Mouse (Mus musculus): Measurements from ENCODE around the gene Gys1. TPM values are rescaled to one million over a fixed set of nuclear protein-coding genes. Genes with fewer than 3 reads are reported as not detected.
A peak's percentile ranks its signal among the peaks of the same experiment; 100 is the strongest.
"Not testable (repeated sequence)": the region's sequence is repeated elsewhere in the genome, so short reads cannot be mapped to it uniquely, and the experiment has no call there.

The Gys1 gene
- total RNA-seq, 2 experiments from 2014 or later = 275 to 279 TPM

DNA sequence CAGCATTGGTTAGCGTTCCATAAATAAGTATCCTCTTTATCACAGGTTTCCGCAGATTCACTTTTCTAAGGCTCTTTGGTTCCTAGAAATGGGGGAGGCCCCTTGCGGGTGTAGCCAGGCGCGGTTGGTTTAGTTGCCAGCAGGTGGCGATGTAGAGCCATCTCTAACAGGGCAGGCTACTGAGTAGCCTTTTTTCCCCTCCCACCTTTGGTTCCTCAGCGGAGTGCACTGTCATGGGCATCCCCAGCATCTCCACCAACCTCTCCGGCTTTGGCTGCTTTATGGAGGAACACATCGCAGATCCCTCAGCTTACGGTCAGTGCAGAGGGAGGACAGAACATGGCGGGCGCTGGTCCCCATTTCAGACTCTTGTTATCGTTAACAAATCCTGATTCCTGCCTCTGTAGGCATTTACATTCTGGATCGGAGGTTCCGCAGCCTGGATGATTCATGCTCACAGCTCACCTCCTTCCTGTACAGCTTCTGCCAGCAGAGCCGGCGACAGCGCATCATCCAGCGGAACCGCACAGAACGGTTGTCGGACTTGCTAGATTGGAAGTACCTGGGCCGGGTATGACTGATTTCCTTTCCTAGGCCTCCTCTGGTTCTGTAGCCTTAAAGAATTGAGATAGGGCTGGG, 16.8 kb downstream of the Gys1 start:
- intact Hi-C loops (cut with DNase I) = loop anchor here (5.0 kb wide), 1 partner anchor 111 kb away; no protein-coding TSS in a partner anchor
- peak; percentile 71 to 78 for DNase-seq

DNA sequence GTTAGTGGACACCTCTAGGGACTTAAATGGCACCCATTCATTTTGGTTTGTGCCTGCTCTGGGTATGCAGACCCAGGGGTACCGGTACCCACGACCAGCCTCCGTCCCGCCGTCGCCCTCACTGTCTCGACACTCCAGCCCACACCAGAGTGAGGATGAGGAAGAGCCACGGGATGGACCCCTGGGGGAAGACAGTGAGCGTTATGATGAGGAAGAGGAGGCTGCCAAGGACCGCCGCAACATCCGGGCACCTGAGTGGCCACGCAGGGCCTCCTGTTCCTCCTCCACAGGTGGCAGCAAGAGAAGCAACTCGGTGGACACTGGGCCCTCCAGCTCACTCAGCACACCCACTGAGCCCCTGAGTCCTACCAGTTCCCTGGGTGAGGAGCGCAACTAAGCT, 20.3 kb downstream of the Gys1 start:
- DNase-seq = no peak
- intact Hi-C loops (cut with DNase I) = loop anchor here (5.0 kb wide), 1 partner anchor 107 kb away; no protein-coding TSS in a partner anchor

DNA sequence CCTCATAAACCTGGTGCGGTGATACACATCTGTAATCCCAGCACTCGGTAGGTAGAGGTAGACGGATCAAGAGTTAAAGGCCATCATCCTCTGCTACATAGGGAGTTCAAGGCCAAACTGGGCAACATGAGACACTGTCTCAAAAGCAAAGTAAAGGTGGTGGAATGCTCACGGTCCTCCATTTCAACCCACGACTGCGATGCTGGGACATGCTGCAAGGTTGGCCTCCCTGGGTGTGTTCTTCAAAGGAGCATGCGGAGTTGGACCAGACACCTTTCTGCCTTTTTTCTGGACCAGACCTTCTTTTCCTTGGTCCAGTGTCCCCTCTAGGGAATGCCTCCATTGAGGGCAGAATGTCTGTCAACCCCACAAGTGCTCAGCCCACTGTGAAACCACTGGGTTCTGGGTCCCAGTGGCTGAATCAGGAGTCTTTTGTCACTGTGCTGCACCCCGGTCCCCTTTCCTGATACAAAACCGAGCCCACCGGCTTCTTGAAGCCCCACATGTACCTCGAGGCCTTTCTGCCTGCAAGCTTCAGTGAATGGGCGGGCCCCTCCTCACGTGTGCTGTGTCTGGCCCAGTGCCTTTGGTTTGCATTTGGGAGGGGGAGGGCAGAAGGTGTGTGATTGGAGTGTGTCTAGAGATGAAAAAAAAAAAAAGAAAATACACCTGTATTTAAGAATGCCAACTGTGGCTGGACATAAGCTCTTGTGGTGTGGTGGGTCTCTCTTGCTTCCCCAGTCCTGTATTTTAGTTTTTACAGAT, 21.5 kb downstream of the Gys1 start:
- DNase-seq = no peak
- intact Hi-C loops (cut with DNase I) = no loop called here

DNA sequence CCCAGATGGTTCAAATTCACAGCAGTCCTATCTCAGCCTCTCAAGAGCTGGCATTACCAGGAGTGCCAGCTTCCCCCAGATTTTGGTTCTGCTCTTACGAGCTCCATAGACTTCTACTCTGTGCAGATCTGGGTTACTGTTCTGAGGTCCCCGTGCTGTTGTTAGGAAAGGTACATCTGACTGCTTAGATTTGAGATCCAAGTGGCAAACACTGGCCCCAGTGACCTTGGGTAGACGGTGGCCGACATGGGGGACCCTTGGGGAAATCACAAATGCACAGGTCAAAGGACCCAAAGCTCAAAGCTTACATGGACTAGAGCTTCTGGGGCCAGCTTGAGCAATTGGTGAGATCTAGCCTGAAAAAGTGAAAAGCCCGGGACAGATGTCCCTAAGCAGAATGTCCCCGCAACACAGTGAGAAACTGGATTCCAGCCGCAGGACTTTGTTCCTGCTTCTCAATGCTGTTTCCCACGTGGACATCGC, 22.1 kb downstream of the Gys1 start:
- no peak for DNase-seq
- intact Hi-C loops (cut with DNase I) = no loop called here

DNA sequence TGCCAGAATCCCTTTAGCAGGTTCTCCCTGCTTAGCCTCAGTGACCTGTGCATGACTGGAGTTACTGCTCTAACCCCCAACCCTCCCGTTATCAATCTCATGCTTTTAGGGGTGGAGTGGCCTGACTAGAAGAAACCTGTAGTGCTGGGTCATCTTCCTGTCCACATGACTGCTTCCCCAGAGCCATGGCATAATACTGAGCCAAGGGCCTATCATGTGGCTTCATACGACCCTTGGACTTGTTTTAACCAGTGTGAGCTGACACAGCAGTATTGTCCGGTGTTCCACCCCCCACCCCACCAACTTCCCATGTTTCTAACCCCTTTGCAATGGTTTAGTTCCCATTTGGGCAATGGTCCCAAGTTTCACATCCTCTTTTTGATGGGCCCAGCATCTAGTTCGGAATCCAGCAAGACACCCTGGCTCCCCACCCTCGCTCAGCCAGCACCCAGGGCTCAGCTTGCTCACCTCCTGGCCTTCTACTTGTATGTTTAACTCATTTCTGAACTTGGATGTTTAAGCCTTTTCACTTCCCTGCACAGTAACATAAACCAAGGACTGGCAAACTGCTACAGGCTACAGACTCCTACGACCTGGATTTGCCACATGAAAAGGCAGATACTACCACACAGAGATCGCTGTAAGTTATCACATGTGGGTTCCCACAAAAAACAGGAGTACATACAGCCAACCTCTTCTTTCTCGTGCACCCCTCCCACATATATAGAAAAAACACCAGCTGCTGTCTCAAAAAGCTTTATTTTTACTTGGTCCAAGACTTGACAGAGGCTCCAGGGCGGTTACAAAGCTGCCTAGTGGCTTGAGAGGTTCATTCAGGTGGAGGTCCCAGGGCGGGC, 22.8 kb downstream of the Gys1 start:
- intact Hi-C loops (cut with DNase I) = no loop called here
- no peak for DNase-seq

DNA sequence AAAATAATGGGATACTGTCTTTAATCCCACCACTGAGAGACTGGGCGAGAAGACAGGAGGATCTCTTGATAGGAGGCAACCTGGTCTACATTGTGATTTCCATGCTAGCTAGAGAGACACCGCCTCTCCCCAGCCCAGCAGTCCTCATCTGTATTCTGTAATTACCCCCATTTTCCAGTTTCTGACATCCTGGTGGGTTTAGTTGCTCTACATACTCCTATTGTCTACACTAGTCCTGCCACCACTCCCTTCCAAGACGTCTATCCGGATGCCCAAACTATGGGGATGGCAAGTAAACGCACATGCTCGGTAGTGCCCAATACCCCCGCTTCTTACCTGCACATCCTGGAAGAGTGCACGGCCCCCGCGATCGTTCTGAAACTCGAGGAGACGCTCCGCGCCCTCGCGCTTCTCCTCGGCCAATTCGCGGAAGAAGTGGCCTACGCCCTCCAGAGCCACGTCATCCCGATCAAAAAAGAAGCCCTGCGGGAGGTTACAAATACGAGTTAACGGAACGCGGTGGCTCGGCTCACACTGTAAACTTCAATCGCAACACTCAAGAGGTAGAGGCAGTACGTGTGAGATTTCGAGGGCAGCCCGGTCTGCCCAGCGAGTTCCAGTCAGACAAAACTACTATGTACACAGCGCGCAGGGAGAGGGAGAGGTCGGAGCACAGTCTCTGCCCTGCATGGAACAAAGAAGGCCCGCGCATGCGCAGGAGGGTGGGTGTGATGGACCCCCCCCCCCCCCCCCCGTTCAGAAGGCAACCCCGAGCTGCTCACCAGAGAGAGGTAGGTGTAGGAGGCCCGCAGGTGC, 24.3 kb downstream of the Gys1 start:
- intact Hi-C loops (cut with DNase I) = no loop called here
- DNase-seq = peak; percentile 68 to 79

DNA sequence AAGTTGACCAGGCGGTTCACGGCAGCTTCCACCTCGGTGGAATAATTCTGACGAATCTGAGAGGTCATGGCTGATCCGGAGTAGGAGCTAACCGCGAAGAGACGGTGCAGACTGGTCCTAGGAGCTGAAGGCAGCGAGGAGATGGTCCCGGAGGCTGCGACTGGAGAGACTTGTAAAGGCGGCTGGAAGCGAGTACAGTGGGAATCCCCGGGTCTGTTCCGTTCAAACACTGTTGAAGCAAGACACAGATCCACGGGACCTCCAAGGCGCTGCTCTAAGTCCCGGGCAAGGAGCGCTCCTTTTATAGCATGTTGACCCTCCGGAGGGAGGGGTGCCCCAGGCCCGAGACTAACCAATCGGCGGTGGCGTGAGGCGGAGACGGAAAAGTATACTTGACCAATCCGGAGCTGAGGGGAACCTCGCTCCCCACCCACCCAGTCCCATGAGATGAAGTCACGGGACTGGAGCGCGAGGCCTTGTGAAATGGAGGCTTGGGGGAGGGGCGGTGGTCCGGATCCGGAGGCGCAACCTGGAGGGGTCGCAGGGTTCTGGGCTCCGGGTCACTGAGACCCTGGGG, 25.0 kb downstream of the Gys1 start, which contains the start of gene Ftl1:
Ftl1 (minus strand) TSS at position 321 of the 577 bp plus-strand sequence.
- intact Hi-C loops (cut with DNase I) = not testable (repeated sequence)
- peak; percentile 92 to 96 for DNase-seq

DNA sequence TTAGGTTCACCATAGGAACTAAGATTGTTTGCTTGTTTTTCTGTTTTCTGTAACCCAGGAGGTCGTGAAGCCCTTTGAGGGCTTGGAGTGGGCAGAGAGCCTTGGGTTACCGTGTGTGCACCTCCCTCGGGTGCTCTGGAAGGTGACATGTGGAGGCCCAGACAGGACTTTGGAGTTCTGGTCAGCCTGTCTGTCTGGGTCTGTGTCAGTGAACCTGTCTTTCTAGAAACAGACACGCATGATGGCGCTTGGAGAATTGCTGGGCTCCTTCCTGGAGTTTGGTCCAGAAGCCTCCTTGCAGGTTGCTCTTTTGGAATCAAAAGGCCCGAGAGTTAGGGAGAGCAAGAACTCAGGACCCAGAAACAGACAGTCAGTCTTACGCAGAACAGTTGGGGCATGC, 25.7 kb downstream of the Gys1 start:
- peak in 1 of 2 experiments; percentile 43 for DNase-seq
- intact Hi-C loops (cut with DNase I) = no loop called here

DNA sequence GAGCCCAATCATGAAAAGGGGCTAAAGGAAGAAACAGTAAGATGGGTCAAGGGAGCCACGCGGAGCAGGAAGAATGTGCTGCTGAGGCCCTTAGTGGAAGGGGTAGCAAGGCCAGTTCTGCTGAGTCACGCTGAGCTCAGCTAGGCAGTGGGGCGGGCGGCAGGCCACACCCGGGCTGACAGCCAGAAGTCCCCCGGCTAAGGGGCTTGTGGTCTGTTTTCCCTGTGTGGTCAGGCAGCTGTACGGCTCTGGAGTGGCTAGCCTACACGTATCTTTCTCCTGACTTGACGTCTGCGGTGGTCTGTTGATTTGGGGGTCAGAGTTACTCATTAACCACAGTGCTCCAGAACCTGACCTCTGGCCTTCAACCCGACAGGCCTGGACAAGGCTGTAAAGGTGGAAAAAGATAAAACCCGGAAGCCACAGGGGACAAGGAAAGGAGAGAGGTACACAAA, 26.2 kb downstream of the Gys1 start:
- DNase-seq = peak; percentile 42 to 65
- intact Hi-C loops (cut with DNase I) = no loop called here

DNA sequence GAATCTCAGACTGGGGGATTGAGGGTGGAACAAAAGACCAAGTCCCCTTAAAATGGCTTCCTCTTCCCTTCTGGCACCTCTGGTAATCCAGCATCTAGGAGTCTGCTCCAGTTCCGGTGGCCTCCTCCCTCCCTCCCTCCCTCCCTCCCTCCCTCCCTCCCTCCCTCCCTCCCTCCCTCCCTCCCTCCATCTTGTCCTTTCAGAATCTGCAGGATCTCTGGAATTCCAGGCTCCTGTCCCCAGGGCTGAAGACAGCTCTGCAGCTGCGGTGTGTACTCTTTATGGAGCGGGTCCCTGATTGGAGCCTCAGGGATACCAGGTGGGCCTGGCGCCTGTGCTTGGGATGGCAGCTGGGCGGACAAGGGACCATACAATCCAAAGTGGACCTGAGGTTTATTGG, 26.7 kb downstream of the Gys1 start:
- intact Hi-C loops (cut with DNase I) = no loop called here
- no peak for DNase-seq

DNA sequence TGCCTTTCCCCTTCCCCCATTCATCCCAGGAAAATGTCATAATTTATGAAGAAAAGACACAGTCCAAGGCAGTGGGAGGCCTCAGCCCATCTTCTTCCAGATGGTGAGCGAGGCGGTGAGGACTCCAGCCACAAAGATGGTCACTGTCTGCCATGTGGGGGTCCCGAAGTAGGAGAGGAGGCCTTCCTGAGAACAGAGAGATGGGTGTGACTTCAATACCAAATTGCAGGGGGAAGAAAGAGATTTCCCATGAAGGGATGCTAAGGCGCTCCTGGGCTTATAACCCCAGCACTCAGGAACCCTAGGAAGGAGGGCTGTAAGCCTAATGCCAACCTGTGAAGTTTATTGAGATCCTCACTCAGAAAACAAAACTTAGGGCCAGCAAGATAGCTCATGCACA, 27.1 kb downstream of the Gys1 start:
- no peak for DNase-seq
- intact Hi-C loops (cut with DNase I) = no loop called here

DNA sequence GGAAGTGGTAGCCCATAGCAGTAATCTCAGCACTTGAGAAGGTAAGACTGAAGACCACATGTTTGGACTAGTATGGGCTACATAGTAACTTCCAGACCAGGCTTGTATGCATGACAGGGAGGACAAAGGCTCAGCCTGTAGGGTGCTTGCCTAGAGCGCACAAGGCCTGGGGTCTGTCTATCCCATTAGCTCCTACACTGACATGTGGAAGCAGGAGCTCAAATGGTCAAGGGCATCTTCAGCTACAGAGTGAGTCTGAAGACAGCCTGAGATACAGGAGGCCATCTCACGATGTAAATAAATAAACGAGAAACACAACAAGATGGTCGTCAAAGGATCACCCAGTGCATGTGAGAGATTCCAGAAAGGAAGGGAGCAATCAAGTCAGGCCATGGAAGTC, 27.7 kb downstream of the Gys1 start:
- intact Hi-C loops (cut with DNase I) = no loop called here
- no peak for DNase-seq

DNA sequence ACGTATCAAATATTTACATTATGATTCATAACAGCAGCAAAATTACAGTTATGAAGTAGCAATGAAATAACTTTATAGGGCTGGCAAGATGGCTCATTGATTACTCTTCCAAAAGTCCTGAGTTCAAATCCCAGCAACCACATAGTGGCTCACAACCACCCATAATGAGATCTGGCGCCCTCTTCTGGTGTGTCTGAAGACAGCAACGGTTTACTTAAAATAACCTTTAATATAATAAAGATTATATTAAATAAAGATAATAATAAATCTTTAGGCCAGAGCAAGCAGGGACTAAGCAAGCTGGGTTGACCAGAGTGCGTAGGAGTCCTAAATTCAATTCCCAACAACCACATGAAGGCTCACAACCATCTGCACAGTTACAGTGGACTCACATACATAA, 28.2 kb downstream of the Gys1 start:
- intact Hi-C loops (cut with DNase I) = not testable (repeated sequence)

DNA sequence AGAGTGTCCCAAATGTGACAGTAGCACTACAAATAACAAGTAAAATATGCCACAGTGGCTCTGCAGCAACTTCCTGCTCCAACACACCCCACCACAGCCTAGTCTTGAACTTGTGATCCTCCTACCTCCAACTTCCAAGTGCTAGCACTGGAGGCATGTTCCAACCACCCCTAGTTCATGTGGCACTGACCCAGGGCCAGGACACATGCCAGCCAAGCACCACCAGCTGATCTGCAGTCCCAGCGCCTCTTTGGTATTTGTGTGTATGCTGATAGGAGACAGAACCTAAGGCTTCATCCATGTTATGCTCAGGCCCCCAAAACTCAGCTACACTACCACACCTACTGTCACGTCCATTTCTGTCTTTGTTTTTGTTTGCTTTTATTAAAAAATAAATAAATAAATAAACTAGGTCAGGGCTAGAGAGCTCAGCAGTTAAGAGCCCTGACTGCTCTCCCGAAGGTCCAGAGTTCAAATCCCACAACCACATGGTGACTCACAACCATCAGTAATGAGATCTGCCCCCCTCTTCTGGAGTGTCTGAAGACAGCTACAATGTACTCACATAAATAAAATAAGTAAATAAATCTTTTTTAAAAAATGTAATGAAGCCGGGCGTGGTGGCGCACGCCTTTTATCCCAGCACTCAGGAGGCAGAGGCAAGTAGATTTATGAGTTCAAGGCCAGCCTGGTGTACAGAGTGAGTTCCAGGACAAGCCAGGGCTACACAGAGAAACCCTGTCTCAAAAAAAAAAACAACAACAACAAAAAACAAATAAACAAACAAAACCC, 29.5 kb downstream of the Gys1 start:
- no peak for DNase-seq
- intact Hi-C loops (cut with DNase I) = no loop called here

More for the DNA sequence above, 28.2 kb downstream of the Gys1 start:
- DNase-seq = not testable (repeated sequence)

DNA sequence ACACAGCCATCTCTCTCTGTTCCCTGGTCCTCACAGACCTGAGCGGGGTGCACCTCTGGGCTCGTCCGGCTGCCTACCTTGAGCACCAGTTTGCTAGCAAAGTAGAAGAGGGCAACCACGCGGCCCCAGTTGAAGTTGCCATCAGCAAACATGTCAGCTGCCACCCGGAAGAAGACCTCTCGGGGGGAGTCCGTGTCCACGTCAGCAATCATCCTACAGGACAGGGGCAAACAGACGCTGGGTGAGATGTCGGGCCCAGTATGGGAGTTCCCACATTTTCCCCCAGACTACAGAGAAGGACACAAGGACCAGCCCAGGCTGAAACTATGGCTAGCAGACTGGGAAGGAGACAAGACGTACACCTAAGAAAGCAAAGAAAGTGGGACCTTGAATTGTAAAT, 30.5 kb downstream of the Gys1 start:
- intact Hi-C loops (cut with DNase I) = no loop called here

DNA sequence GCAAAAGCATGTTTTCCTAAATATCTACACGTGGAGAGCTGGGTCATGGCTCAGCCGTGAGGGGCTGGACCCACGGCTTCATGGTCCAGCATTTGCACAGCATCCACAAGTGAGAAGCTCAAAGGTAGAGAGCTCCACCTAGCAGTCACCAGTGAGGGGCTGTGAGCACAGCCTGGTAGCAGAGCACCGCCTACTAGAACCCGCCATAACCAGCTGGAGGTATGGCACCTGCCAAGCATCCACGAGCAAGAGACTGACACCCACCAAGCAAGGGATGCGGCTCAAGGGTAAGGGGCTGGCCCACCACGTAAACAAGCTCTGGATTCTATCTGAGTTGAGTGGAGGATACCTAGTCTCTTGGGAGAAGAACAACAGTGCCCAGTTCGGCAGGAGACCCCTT, 30.9 kb downstream of the Gys1 start:
- intact Hi-C loops (cut with DNase I) = no loop called here

More for the DNA sequence above, 30.5 kb downstream of the Gys1 start:
- DNase-seq = no peak

DNA sequence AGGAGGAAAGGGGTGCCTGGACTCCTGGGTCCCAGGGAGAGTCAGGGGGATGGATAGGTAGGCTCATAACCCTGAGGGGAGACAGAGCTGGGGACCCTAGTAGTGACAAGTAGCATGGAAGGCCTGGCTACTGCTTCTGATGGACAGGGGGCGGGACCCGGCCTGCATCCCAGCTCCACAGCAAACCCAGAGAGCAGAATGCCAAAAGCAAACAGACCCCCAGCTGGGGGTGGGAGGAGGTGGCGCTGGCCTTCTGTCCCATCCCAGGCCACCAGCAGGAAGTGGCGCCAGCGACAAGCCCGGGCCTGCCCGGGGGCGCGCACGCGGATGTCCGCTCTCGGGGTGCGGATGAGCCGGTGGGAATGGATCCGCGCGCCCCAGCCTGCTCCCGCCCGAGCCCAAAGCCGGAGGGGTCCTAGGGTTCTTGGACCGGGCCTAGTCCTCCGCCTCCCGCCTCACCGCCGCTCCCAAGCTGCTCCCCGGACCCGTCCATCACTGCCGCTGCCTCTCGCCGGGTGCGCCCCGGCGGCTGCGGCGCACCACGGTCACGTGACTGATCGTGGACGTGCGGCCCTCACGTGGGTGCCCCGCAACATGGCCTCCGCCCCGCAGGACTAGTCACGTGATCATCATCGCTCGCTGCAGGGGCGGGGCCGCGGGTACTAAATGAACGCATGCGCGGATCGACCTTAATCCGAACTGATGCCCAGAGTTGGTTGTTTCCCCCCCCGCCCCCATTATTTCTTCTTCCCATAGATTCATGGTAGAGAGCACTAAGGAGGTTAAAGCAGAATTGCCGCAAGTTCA, 31.8 kb downstream of the Gys1 start, which contains the start of gene Bax:
Bax (minus strand) TSS at position 616 of the 807 bp plus-strand sequence.
- intact Hi-C loops (cut with DNase I) = loop anchor here (1.0 kb wide), 1 partner anchor 114 kb away; no protein-coding TSS in a partner anchor
- peak; percentile 90 to 95 for DNase-seq

More for the DNA sequence above, 30.9 kb downstream of the Gys1 start:
- DNase-seq = no peak
